Mouse (Mus musculus): Measurements from ENCODE around the gene Gm14434.
"Not testable (repeated sequence)": the region's sequence is repeated elsewhere in the genome, so short reads cannot be mapped to it uniquely, and the experiment has no call there.

DNA sequence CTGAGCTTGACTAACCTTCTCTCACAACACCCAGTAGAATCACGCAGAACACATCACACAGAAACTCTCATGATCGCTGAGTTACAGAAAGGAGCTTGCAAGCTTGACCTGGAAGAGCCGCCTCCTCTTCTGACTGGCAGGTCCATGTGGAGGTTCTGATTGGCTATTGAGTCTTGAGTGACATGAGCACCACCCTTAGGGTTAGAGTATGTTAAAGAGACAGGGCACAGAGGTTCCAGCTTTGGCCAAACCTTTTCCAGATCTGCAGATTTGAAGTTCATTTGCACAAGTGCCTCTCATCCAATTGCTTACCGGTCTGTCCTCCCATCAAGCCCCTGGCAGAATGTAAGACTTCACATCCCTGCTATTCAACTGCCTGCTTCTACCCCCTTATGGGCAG lies at the start of gene Gm14434:
- TF ChIP-seq POLR2A (IDR thresholded peaks at IDR 0.05; ENCODE audit: borderline replicate concordance, insufficient read depth, low read length); CTCF (IDR thresholded peaks at IDR 0.05; ENCODE audit: borderline replicate concordance, insufficient read depth, low read depth, low read length): not testable (repeated sequence)
